Mouse (Mus musculus) thymus, adult 2 months (tissue): ENCODE data around the gene Tcf7l2.

Experiments
- CTCF ChIP-seq: fragments of 200-500 bp; IDR thresholded peaks from 2 replicates; pipeline ENCODE4 v1.5.1; 2012; ENCODE audit warnings: mild to moderate bottlenecking, control low read depth, low read length, moderate library complexity, borderline replicate concordance; ENCODE audit not compliant: control insufficient read depth, poor library complexity, insufficient read depth; ENCODE audit errors: extremely low read depth
- POLR2A ChIP-seq: fragments of 200-500 bp; IDR thresholded peaks from 2 replicates; pipeline ENCODE4 v1.6.1; 2012; ENCODE audit warnings: mild to moderate bottlenecking, low read length, control low read depth, moderate library complexity; ENCODE audit not compliant: control insufficient read depth, poor library complexity, insufficient read depth; ENCODE audit errors: extremely low read depth

DNA sequence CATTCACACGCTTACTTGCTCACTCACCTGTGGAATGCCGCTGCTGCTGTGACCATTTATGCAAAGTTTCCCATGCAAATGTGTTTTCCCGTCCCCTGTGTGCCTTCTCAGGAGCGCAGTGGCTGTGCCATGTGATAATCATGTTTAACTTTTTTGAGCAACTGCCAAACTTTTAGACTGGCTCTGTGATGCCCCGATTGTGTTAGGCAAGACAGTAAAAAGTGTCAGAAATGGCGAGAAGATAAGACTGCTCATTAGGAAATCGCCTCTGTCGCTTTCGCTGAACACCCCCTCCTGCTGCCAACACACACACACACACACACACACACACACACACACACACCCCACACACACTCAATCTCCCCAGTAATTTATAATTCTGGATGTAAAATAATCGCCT lies 39.5 kb downstream of the Tcf7l2 start:
- TF ChIP-seq CTCF (no peak), POLR2A (no peak)
